Mouse (Mus musculus) left cerebral cortex, postnatal 36 days (tissue): Measurements from ENCODE around the gene Olfr315. TPM values are rescaled to one million over a fixed set of nuclear protein-coding genes. Genes with fewer than 3 reads are reported as not detected.
"Not testable (repeated sequence)": the region's sequence is repeated elsewhere in the genome, so short reads cannot be mapped to it uniquely, and the experiment has no call there.

Experiments used
- DNase-seq, 2 experiments: peaks; one replicate each; pipeline ENCODE4 v3.0.0; 2021 to 2022; ENCODE audit warnings: low spot score in 2 of 2, mixed read lengths in 1 of 2
- intact Hi-C: fragments of 180-260 bp; cut with DNase I; formaldehyde crosslinking; loops from one replicate; pipeline ENCODE4 v1.15.1; 2025
- total RNA-seq, 2 experiments: library from RNA; stranded (reverse); gene quantifications; 2 replicates each; pipeline ENCODE4 v1.2.3; 2021

Olfr315 gene
- total RNA-seq = not detected

- intact Hi-C loops = no loop called here
- no peak for DNase-seq
Measured at GRCm38 (mm10) chr11:58772888-58773287, at the start of gene Olfr315. Olfr315 (plus strand) TSS chr11:58773188.

GRCm38 (mm10) chr11:58723914-58724313 is 49.1 kb upstream of the Olfr315 start, which contains the start of gene Olfr318:
Olfr318 (minus strand) TSS chr11:58724014.
- intact Hi-C loops = no loop called here
- no peak for DNase-seq

GRCm38 (mm10) chr11:58727896-58728650 is 44.9 kb upstream of the Olfr315 start:
- DNase-seq, intact Hi-C loops: not testable (repeated sequence)

- intact Hi-C loops = no loop called here
- peak; percentile 19 to 42 for DNase-seq
Measured at GRCm38 (mm10) chr11:58733372-58733771, 39.6 kb upstream of the Olfr315 start.

GRCm38 (mm10) chr11:58738792-58739262 is 34.2 kb upstream of the Olfr315 start, which contains the start of gene Olfr317:
Olfr317 (minus strand) TSS chr11:58739212.
- DNase-seq = no peak
- intact Hi-C loops = no loop called here

GRCm38 (mm10) chr11:58751096-58751495 is 21.9 kb upstream of the Olfr315 start:
- peak; percentile 35 to 55 for DNase-seq
- intact Hi-C loops = not testable (repeated sequence)

GRCm38 (mm10) chr11:58752434-58752833 is 20.6 kb upstream of the Olfr315 start, which contains the start of gene Olfr316:
Olfr316 (plus strand) TSS chr11:58752734.
- intact Hi-C loops = no loop called here
- DNase-seq = no peak

GRCm38 (mm10) chr11:58782480-58783089 is 9.6 kb downstream of the Olfr315 start, which contains the start of gene Olfr314:
Olfr314 (plus strand) TSS chr11:58782952.
- DNase-seq = no peak
- intact Hi-C loops = no loop called here

- no peak for DNase-seq
Measured at GRCm38 (mm10) chr11:58784182-58784581, 11.2 kb downstream of the Olfr315 start.

GRCm38 (mm10) chr11:58787651-58788050 is 14.7 kb downstream of the Olfr315 start:
- DNase-seq = no peak
- intact Hi-C loops = no loop called here

More at GRCm38 (mm10) chr11:58784182-58784581, 11.2 kb downstream of the Olfr315 start:
- intact Hi-C loops = no loop called here

- no peak for DNase-seq
- intact Hi-C loops = no loop called here
Measured at GRCm38 (mm10) chr11:58788346-58788745, 15.4 kb downstream of the Olfr315 start.

- intact Hi-C loops = no loop called here
- no peak for DNase-seq
Measured at GRCm38 (mm10) chr11:58789532-58789931, 16.5 kb downstream of the Olfr315 start.

GRCm38 (mm10) chr11:58790053-58790452 is 17.1 kb downstream of the Olfr315 start:
- no peak for DNase-seq
- intact Hi-C loops = no loop called here

GRCm38 (mm10) chr11:58790646-58791045 is 17.7 kb downstream of the Olfr315 start:
- no peak for DNase-seq
- intact Hi-C loops = no loop called here

- no peak for DNase-seq
- intact Hi-C loops = no loop called here
Measured at GRCm38 (mm10) chr11:58795856-58796255, 22.9 kb downstream of the Olfr315 start.

- peak; percentile 71 to 77 for DNase-seq
- intact Hi-C loops = no loop called here
Measured at GRCm38 (mm10) chr11:58796850-58797249, 23.9 kb downstream of the Olfr315 start.

- peak; percentile 22 to 30 for DNase-seq
- intact Hi-C loops = no loop called here
Measured at GRCm38 (mm10) chr11:58799747-58800146, 26.8 kb downstream of the Olfr315 start.

GRCm38 (mm10) chr11:58801558-58802228 is 28.7 kb downstream of the Olfr315 start, which contains the start of gene Fam183b:
Fam183b (minus strand) TSS chr11:58801960.
- intact Hi-C loops = no loop called here
- peak in 1 of 2 experiments; percentile 23 for DNase-seq

GRCm38 (mm10) chr11:58803871-58804270 is 30.9 kb downstream of the Olfr315 start:
- DNase-seq = no peak
- intact Hi-C loops = no loop called here

GRCm38 (mm10) chr11:58804393-58804792 is 31.4 kb downstream of the Olfr315 start:
- intact Hi-C loops = no loop called here

More at GRCm38 (mm10) chr11:58804393-58804792, 31.4 kb downstream of the Olfr315 start:
- DNase-seq = no peak
